In the genomic region with DNA sequence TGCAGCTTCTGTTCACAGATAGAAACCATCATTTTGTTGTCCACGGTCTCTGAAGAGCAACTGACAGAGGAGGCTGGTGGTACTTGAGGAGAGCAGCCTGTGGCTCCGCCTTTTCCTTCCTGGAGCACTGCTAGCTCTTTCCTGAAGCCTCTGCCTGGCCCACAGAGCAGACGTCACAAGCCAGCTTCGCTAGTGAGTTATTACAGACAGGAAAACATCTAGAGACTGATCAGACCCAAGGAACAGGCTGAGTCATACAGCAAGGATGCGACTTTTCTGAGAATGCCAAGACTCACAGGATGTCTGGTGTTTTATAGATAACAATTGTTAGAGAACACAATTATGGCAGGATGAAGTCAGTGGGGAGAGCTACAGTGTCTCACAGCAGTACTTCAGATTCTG, we compare ENCODE assay signal across 9 mouse cellular contexts. TPM values are rescaled to one million over a fixed set of nuclear protein-coding genes. Genes with fewer than 3 reads are reported as not detected.
DNase-seq lines count a peak whose midpoint lies in the region; ATAC-seq lines count a peak whose summit lies in the region.
"Had no signal": no experiment of that assay in that cellular context is flagged by ENCODE, and none has a peak within 500 bp of the region (broad histone marks: within the 10 kb centered on the region; RNA-seq: fewer than 3 reads in every experiment).

Gene Gm49391, minus strand, starts transcription at position 72 of the 402 bp plus-strand sequence.
Gene Ctla2a, minus strand, starts transcription at position 126 of the 402 bp plus-strand sequence.

- no peak within 1 kb of the TSS for H3K9ac ChIP-seq in midbrain, embryonic 14.5 days (replicated peaks; ENCODE audit: low read length)
- H3K9ac ChIP-seq in midbrain, embryonic 11.5 days (ENCODE audit: low read length): no peak within 1 kb of the TSS
- no peak within 1 kb of the TSS for H3K9ac ChIP-seq in kidney, embryonic 14.5 days (ENCODE audit: low read depth, low read length)
- no peak within 1 kb of the TSS for H3K9ac ChIP-seq in midbrain, embryonic 13.5 days (replicated peaks)
- H3K9ac ChIP-seq in hindbrain, embryonic 12.5 days: no peak within 1 kb of the TSS

- no peaks in the 10 kb centered on the region for H3K27me3 ChIP-seq in midbrain, embryonic 14.5 days (ENCODE audit: control insufficient read depth, insufficient read depth, low read length)
- no peaks in the 10 kb centered on the region for H3K27me3 ChIP-seq in midbrain, embryonic 11.5 days (ENCODE audit: control insufficient read depth, insufficient read depth, low read length)
- no peaks in the 10 kb centered on the region for H3K27me3 ChIP-seq in kidney, embryonic 14.5 days (ENCODE audit: control insufficient read depth, insufficient read depth, low read length)
- H3K27me3 ChIP-seq in midbrain, embryonic 13.5 days: no peaks in the 10 kb centered on the region
- H3K27me3 ChIP-seq in hindbrain, embryonic 12.5 days: no peaks in the 10 kb centered on the region

- H3K4me1 ChIP-seq in midbrain, embryonic 14.5 days (ENCODE audit: control insufficient read depth, insufficient read depth, low read length): no peaks in the 10 kb centered on the region
- no peaks in the 10 kb centered on the region for H3K4me1 ChIP-seq in midbrain, embryonic 11.5 days (ENCODE audit: control insufficient read depth, insufficient read depth, low read length)
- no peaks in the 10 kb centered on the region for H3K4me1 ChIP-seq in kidney, embryonic 14.5 days (ENCODE audit: control insufficient read depth, insufficient read depth, low read length)
- H3K4me1 ChIP-seq in midbrain, embryonic 13.5 days (replicated peaks): no peaks in the 10 kb centered on the region
- no peaks in the 10 kb centered on the region for H3K4me1 ChIP-seq in hindbrain, embryonic 12.5 days

- no peak within 1 kb of the TSS for H3K4me2 ChIP-seq in midbrain, embryonic 14.5 days (ENCODE audit: low read length)
- no peak within 1 kb of the TSS for H3K4me2 ChIP-seq in midbrain, embryonic 11.5 days
- no peak within 1 kb of the TSS for H3K4me2 ChIP-seq in kidney, embryonic 14.5 days (replicated peaks; ENCODE audit: low read depth, low read length)
- no peak within 1 kb of the TSS for H3K4me2 ChIP-seq in midbrain, embryonic 13.5 days (replicated peaks)
- H3K4me2 ChIP-seq in hindbrain, embryonic 12.5 days (replicated peaks): no peak within 1 kb of the TSS

- H3K4me3 ChIP-seq in midbrain, embryonic 14.5 days (replicated peaks; ENCODE audit: low read depth, low read length): no peak within 1 kb of the TSS
- no peak within 1 kb of the TSS for H3K4me3 ChIP-seq in midbrain, embryonic 11.5 days (ENCODE audit: low read depth, low read length)
- no peak within 1 kb of the TSS for H3K4me3 ChIP-seq in kidney, embryonic 14.5 days (ENCODE audit: low read length)
- no peak within 1 kb of the TSS for H3K4me3 ChIP-seq in midbrain, embryonic 13.5 days (replicated peaks)
- H3K4me3 ChIP-seq in hindbrain, embryonic 12.5 days: no peak within 1 kb of the TSS

- DNase-seq in midbrain, embryonic 14.5 days: peak; percentile 0
- DNase-seq in midbrain, embryonic 11.5 days (ENCODE audit: low spot score, missing footprints): no peak
- peak; percentile 11 for DNase-seq in gastrocnemius, postnatal 14 days
- DNase-seq in lung, postnatal 4 days: peak; percentile 59 to 84
- DNase-seq in c-Kit-positive CD71-positive TER-119-positive erythroid progenitor cells, embryonic 14.5 days (ENCODE audit: low spot score): no peak

- no peak for ATAC-seq in midbrain, embryonic 14.5 days (ENCODE audit: low FRiP score, low TSS enrichment)
- no peak for ATAC-seq in midbrain, embryonic 11.5 days (ENCODE audit: low FRiP score)
- ATAC-seq in kidney, embryonic 14.5 days (ENCODE audit: low FRiP score, low TSS enrichment): peak; percentile 28; the same call in 1 of the 2 replicates
- no peak for ATAC-seq in midbrain, embryonic 13.5 days
- ATAC-seq in hindbrain, embryonic 12.5 days (ENCODE audit: low FRiP score): no peak

- H3K27ac ChIP-seq in midbrain, embryonic 14.5 days (replicated peaks; ENCODE audit: low read depth, low read length): no peak within 1 kb of the TSS
- H3K27ac ChIP-seq in midbrain, embryonic 11.5 days (ENCODE audit: low read depth, low read length): no peak within 1 kb of the TSS
- no peak within 1 kb of the TSS for H3K27ac ChIP-seq in kidney, embryonic 14.5 days (ENCODE audit: low read depth, low read length)
- H3K27ac ChIP-seq in midbrain, embryonic 13.5 days: no peak within 1 kb of the TSS
- H3K27ac ChIP-seq in hindbrain, embryonic 12.5 days: no peak within 1 kb of the TSS

- WGBS in midbrain, embryonic 14.5 days: 65% methylated on average over 5 of the region's 5 CpGs
- 69% methylated on average over 5 of the region's 5 CpGs for WGBS in midbrain, embryonic 11.5 days
- 65% methylated on average over 5 of the region's 5 CpGs for WGBS in kidney, embryonic 14.5 days
- WGBS in midbrain, embryonic 13.5 days: 64% methylated on average over 5 of the region's 5 CpGs
- 72% methylated on average over 5 of the region's 5 CpGs for WGBS in hindbrain, embryonic 12.5 days

- peaks cover 5% of the 10 kb centered on the region; the same call in 1 of the 2 replicates for H3K9me3 ChIP-seq in midbrain, embryonic 14.5 days (ENCODE audit: control insufficient read depth, low read length)
- peaks cover 3% of the 10 kb centered on the region; the same call in 1 of the 2 replicates for H3K9me3 ChIP-seq in midbrain, embryonic 11.5 days (ENCODE audit: control insufficient read depth, low read length)
- H3K9me3 ChIP-seq in kidney, embryonic 14.5 days (ENCODE audit: control insufficient read depth, low read length): no peaks in the 10 kb centered on the region
- H3K9me3 ChIP-seq in midbrain, embryonic 13.5 days: peaks cover 12% of the 10 kb centered on the region
- peaks cover 10% of the 10 kb centered on the region for H3K9me3 ChIP-seq in hindbrain, embryonic 12.5 days (replicated peaks)

- H3K36me3 ChIP-seq in midbrain, embryonic 14.5 days (ENCODE audit: control insufficient read depth, insufficient read depth, low read length): no peaks in the 10 kb centered on the region
- H3K36me3 ChIP-seq in midbrain, embryonic 11.5 days (ENCODE audit: control insufficient read depth, insufficient read depth, low read length): no peaks in the 10 kb centered on the region
- no peaks in the 10 kb centered on the region for H3K36me3 ChIP-seq in kidney, embryonic 14.5 days (ENCODE audit: control insufficient read depth, insufficient read depth, low read length)
- no peaks in the 10 kb centered on the region for H3K36me3 ChIP-seq in midbrain, embryonic 13.5 days
- no peaks in the 10 kb centered on the region for H3K36me3 ChIP-seq in hindbrain, embryonic 12.5 days
- H3K36me3 ChIP-seq: G1E had no signal

- intact Hi-C loops in gastrocnemius, postnatal 14 days (cut with DNase I; ENCODE audit: low total_unique reads): no loop called here

RNA-seq across cellular contexts. Expression of gene Gm49391, which starts in this region (rescaled TPM):
- 0.26 and 0.76 TPM in 2 replicates for polyA plus RNA-seq in midbrain, embryonic 14.5 days (2014; fragmentation: Nextera tagmentation; extraction: Ambion mirVana)
- 0.76 and 1.7 TPM in 2 replicates for polyA plus RNA-seq in midbrain, embryonic 11.5 days (2014; fragmentation: Nextera tagmentation; extraction: Ambion mirVana)
- 1 to 10 TPM in 1 of 2 experiments, under 1 TPM in 1; 0.76 to 2.7 TPM for total RNA-seq in gastrocnemius, postnatal 14 days (2021)
- 2.2 and 2.7 TPM in 2 replicates for polyA plus RNA-seq in kidney, embryonic 14.5 days (2014; fragmentation: Nextera tagmentation; extraction: Ambion mirVana)
- 0.82 and 2.1 TPM in 2 replicates for polyA plus RNA-seq in midbrain, embryonic 13.5 days (2015; fragmentation: Nextera tagmentation; extraction: Ambion mirVana)
- 0.64 and 1.6 TPM in 2 replicates for polyA plus RNA-seq in hindbrain, embryonic 12.5 days (2016; fragmentation: Nextera tagmentation; extraction: Ambion mirVana)
- total RNA-seq: G1E had no signal
- polyA plus RNA-seq: G1E had no signal

RNA-seq across cellular contexts. Expression of gene Ctla2a, which starts in this region (rescaled TPM):
- polyA plus RNA-seq in midbrain, embryonic 14.5 days (2014; fragmentation: Nextera tagmentation; extraction: Ambion mirVana): 11.1 and 15.6 TPM in 2 replicates
- polyA plus RNA-seq in midbrain, embryonic 11.5 days (2014; fragmentation: Nextera tagmentation; extraction: Ambion mirVana): 14.6 and 17.7 TPM in 2 replicates
- total RNA-seq in gastrocnemius, postnatal 14 days (2021): 10 to 100 TPM; 24.7 to 73.3 TPM
- polyA plus RNA-seq in kidney, embryonic 14.5 days (2014; fragmentation: Nextera tagmentation; extraction: Ambion mirVana): 28.7 and 39.2 TPM in 2 replicates
- 10.4 and 13.3 TPM in 2 replicates for polyA plus RNA-seq in midbrain, embryonic 13.5 days (2015; fragmentation: Nextera tagmentation; extraction: Ambion mirVana)
- polyA plus RNA-seq in hindbrain, embryonic 12.5 days (2016; fragmentation: Nextera tagmentation; extraction: Ambion mirVana): 10.1 and 14.1 TPM in 2 replicates
- polyA plus RNA-seq: G1E had no signal

Comparison
In these comparisons a context has a peak if more than half of its experiments do, and no peak if none do; other contexts are left out.
1. DNase-seq: peak in midbrain, embryonic 14.5 days (single experiment), gastrocnemius, postnatal 14 days (single experiment) and lung, postnatal 4 days (2 of 2); none in midbrain, embryonic 11.5 days (single experiment) and c-Kit-positive CD71-positive TER-119-positive erythroid progenitor cells, embryonic 14.5 days (single experiment).